Mouse (Mus musculus) testis, adult 2 months (tissue): Measurements from ENCODE around the gene Fchsd2.

Source experiments
- CTCF ChIP-seq: fragments of 200-500 bp; IDR thresholded peaks from 2 replicates; pipeline ENCODE4 v1.5.1; 2012; ENCODE audit warnings: low read depth, mild to moderate bottlenecking, inconsistent platforms, low read length, moderate library complexity; ENCODE audit not compliant: control insufficient read depth, insufficient read depth, insufficient replicate concordance
- POLR2A ChIP-seq: fragments of 200-500 bp; IDR thresholded peaks from 2 replicates; pipeline ENCODE4 v1.6.1; 2012; ENCODE audit warnings: low read depth, mild to moderate bottlenecking, inconsistent platforms, low read length, moderate library complexity; ENCODE audit not compliant: control insufficient read depth

DNA sequence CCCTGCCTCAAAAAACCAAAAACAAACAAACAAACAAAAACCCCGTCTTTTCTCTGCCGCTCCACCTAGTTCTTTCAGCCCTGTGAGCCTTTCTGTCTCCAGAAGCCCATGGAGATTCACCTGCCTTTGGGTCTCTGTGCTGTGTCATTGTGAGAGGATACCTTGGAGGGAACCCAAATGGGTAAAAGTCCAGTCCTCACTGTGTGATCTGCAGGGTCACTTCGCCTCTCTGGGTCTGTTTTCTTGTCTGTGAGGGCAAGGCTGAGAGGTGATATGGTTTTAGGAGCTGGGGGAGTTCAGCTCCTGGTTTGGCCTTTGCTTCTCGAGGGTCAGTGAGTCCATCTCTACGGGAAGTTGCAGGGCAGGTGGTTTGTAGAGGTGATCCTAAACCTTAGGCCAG lies 233.3 kb downstream of the Fchsd2 start:
- no peak for TF ChIP-seq CTCF
- no peak for TF ChIP-seq POLR2A
